ENCODE assay signal across 32 mouse cellular contexts in the genomic region with DNA sequence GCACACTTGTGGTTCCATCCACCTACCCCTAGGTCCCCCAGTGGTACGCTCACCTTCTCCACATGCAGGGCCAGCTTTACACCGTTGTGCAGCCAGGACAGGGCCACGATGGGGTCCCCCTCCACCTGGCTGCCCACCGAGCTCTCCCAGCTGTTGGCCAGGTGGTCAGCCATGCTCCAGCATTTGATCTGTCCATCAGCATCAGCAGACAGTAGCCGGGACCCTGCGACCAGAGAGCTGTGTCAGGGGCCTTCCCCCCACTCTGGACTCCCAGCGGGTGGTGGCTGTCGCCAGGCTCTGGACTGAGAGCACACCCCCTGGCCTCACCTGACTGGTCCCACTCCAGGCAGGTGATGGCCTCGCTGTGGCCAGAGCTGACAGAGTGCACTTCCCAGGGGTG. TPM values are rescaled to one million over a fixed set of nuclear protein-coding genes. Genes with fewer than 3 reads are reported as not detected.
DNase-seq lines count a peak whose midpoint lies in the region; ATAC-seq and TF ChIP-seq lines count a peak whose summit lies in the region.
"Had no signal": no experiment of that assay in that cellular context is flagged by ENCODE, and none has a peak within 500 bp of the region (broad histone marks: within the 10 kb centered on the region; RNA-seq: fewer than 3 reads in every experiment).

No protein-coding gene starts in this region.

- 92% methylated on average over 9 of the region's 9 CpGs for WGBS in embryonic facial prominence, embryonic 10.5 days
- WGBS in embryonic facial prominence, embryonic 12.5 days = 89% methylated on average over 9 of the region's 9 CpGs
- WGBS in midbrain, postnatal 0 days = 94% methylated on average over 9 of the region's 9 CpGs

- peaks cover 23% of the 10 kb centered on the region for H3K4me1 ChIP-seq in embryonic facial prominence, embryonic 10.5 days
- H3K4me1 ChIP-seq in embryonic facial prominence, embryonic 12.5 days = peaks cover 5% of the 10 kb centered on the region
- no peaks in the 10 kb centered on the region for H3K4me1 ChIP-seq in midbrain, postnatal 0 days (ENCODE audit: insufficient read depth, low read length)

- 0 out of 2 replicates have a peak overlapping the region, but pooled peaks have one; percentile 1 for H3K9ac ChIP-seq in embryonic facial prominence, embryonic 12.5 days
- H3K9ac ChIP-seq in midbrain, postnatal 0 days (replicated peaks; ENCODE audit: low read length, poor library complexity, severe bottlenecking) = no peak overlapping the region
- H3K9ac ChIP-seq: embryonic facial prominence, embryonic 13.5 days; forebrain, postnatal 0 days; heart, embryonic 12.5 days; heart, embryonic 15.5 days; hindbrain, embryonic 15.5 days had no signal

- H3K27me3 ChIP-seq in embryonic facial prominence, embryonic 10.5 days (replicated peaks; ENCODE audit: low read depth, poor library complexity, severe bottlenecking) = peaks cover 20% of the 10 kb centered on the region
- H3K27me3 ChIP-seq in embryonic facial prominence, embryonic 12.5 days = no peaks in the 10 kb centered on the region
- H3K27me3 ChIP-seq in midbrain, postnatal 0 days (ENCODE audit: insufficient read depth, low read length) = no peaks in the 10 kb centered on the region
- H3K27me3 ChIP-seq: embryonic facial prominence, embryonic 13.5 days; heart, embryonic 12.5 days; heart, embryonic 15.5 days; hindbrain, embryonic 15.5 days had no signal

- H3K36me3 ChIP-seq in embryonic facial prominence, embryonic 10.5 days (replicated peaks) = peaks cover 71% of the 10 kb centered on the region
- peaks cover 59% of the 10 kb centered on the region for H3K36me3 ChIP-seq in embryonic facial prominence, embryonic 12.5 days
- H3K36me3 ChIP-seq in midbrain, postnatal 0 days (ENCODE audit: insufficient read depth, low read length) = peaks cover 30% of the 10 kb centered on the region

- H3K9me3 ChIP-seq in embryonic facial prominence, embryonic 10.5 days = no peaks in the 10 kb centered on the region
- H3K9me3 ChIP-seq in embryonic facial prominence, embryonic 12.5 days = no peaks in the 10 kb centered on the region
- no peaks in the 10 kb centered on the region for H3K9me3 ChIP-seq in midbrain, postnatal 0 days (ENCODE audit: low read length)
- H3K9me3 ChIP-seq: embryonic facial prominence, embryonic 13.5 days; heart, embryonic 12.5 days; heart, embryonic 15.5 days; hindbrain, embryonic 15.5 days had no signal

- intact Hi-C loops in gastrocnemius, adult 2 months (cut with DNase I) = no loop called here

- H3K27ac ChIP-seq in gastrocnemius, adult 2 months = no peak overlapping the region
- H3K27ac ChIP-seq in embryonic facial prominence, embryonic 10.5 days (replicated peaks) = no peak overlapping the region
- no peak overlapping the region for H3K27ac ChIP-seq in embryonic facial prominence, embryonic 12.5 days
- H3K27ac ChIP-seq in midbrain, postnatal 0 days (ENCODE audit: low read depth, low read length) = no peak overlapping the region
- H3K27ac ChIP-seq: embryonic facial prominence, embryonic 13.5 days; heart, embryonic 15.5 days; hindbrain, embryonic 15.5 days had no signal

- H3K4me3 ChIP-seq in gastrocnemius, adult 2 months = no peak overlapping the region
- peak overlapping the region; percentile 78; the same call in 1 of the 2 replicates for H3K4me3 ChIP-seq in embryonic facial prominence, embryonic 10.5 days
- no peak overlapping the region for H3K4me3 ChIP-seq in embryonic facial prominence, embryonic 12.5 days
- H3K4me3 ChIP-seq in midbrain, postnatal 0 days (ENCODE audit: low read depth, low read length) = no peak overlapping the region
- H3K4me3 ChIP-seq: embryonic facial prominence, embryonic 13.5 days; erythroblast, embryonic 14.5 days; heart, embryonic 12.5 days; heart, embryonic 15.5 days; hindbrain, embryonic 10.5 days; hindbrain, embryonic 15.5 days had no signal

- ATAC-seq in embryonic facial prominence, embryonic 12.5 days (ENCODE audit: insufficient number of reproducible peaks, insufficient read depth, low FRiP score, low TSS enrichment) = no peak
- no peak for ATAC-seq in midbrain, postnatal 0 days (ENCODE audit: low FRiP score)
- ATAC-seq: CD4-positive, CD25-positive, alpha-beta regulatory T cell, adult 4 months; forebrain, embryonic 14.5 days; forebrain, postnatal 0 days; intestine, postnatal 0 days had no signal

- no peak for TF ChIP-seq CTCF in gastrocnemius, adult 2 months (IDR thresholded peaks at IDR 0.05)
- TF ChIP-seq CTCF in midbrain, postnatal 0 days (IDR thresholded peaks at IDR 0.05) = no peak

- H3K4me2 ChIP-seq in embryonic facial prominence, embryonic 12.5 days (replicated peaks) = no peak overlapping the region
- no peak overlapping the region for H3K4me2 ChIP-seq in midbrain, postnatal 0 days (ENCODE audit: low read depth, low read length, poor library complexity, severe bottlenecking)
- H3K4me2 ChIP-seq: embryonic facial prominence, embryonic 13.5 days; heart, embryonic 12.5 days; heart, embryonic 15.5 days; hindbrain, embryonic 15.5 days had no signal

- peak; percentile 61 for DNase-seq in cerebellum, adult 9-10 months
- no peak for DNase-seq in cerebellum, postnatal 36 days
- DNase-seq in gastrocnemius, postnatal 25 days = peak; percentile 7
- DNase-seq in gastrocnemius, adult 2 months = no peak
- DNase-seq in embryonic facial prominence, embryonic 10.5 days (ENCODE audit: low spot score) = no peak
- no peak for DNase-seq in midbrain, postnatal 0 days (ENCODE audit: low spot score)
- DNase-seq in adrenal gland, postnatal 36 days = no peak
- DNase-seq: adrenal gland, adult 8-10 months; cerebellum, adult 8-10 months; forebrain, postnatal 0 days; gastrocnemius, postnatal 36 days; heart, postnatal 10 days; heart, postnatal 36 days; kidney, adult 2 months had no signal

RNA-seq across cellular contexts. Expression of gene Med16, which starts 2.0 kb away (rescaled TPM):
- 10 to 100 TPM; 29.2 to 34.4 TPM for total RNA-seq in gastrocnemius, postnatal 25 days (2021)
- 10 to 100 TPM; 32.6 to 37.2 TPM for total RNA-seq in gastrocnemius, adult 2 months (2021)
- polyA plus RNA-seq in embryonic facial prominence, embryonic 10.5 days (2016; fragmentation: Nextera tagmentation; extraction: Ambion mirVana) = 63.6 and 68.1 TPM in 2 replicates
- polyA plus RNA-seq in embryonic facial prominence, embryonic 12.5 days (2016; fragmentation: Nextera tagmentation; extraction: Ambion mirVana) = 60.4 and 60.9 TPM in 2 replicates
- 75.9 and 79.6 TPM in 2 replicates for total RNA-seq in midbrain, postnatal 0 days (2014; rRNA removed)
- polyA plus RNA-seq in midbrain, postnatal 0 days (2015; fragmentation: Nextera tagmentation; extraction: Ambion mirVana) = 54.9 and 55.3 TPM in 2 replicates
- total RNA-seq in adrenal gland, postnatal 36 days (2021) = 10 to 100 TPM; 39.7 to 50.6 TPM

RNA-seq across cellular contexts. Expression of gene Gm26602, which starts 3.9 kb away (rescaled TPM):
- total RNA-seq in gastrocnemius, postnatal 25 days (2021) = not detected
- not detected for total RNA-seq in gastrocnemius, adult 2 months (2021)
- polyA plus RNA-seq in embryonic facial prominence, embryonic 10.5 days (2016; fragmentation: Nextera tagmentation; extraction: Ambion mirVana) = 3.4 TPM in 1 of 2 replicates, not detected in the other
- 5.0 and 18.8 TPM in 2 replicates for polyA plus RNA-seq in embryonic facial prominence, embryonic 12.5 days (2016; fragmentation: Nextera tagmentation; extraction: Ambion mirVana)
- not detected in 2 replicates for total RNA-seq in midbrain, postnatal 0 days (2014; rRNA removed)
- polyA plus RNA-seq in midbrain, postnatal 0 days (2015; fragmentation: Nextera tagmentation; extraction: Ambion mirVana) = 7.4 and 17.3 TPM in 2 replicates
- total RNA-seq in adrenal gland, postnatal 36 days (2021) = not detected
- total RNA-seq: adrenal gland, adult 8-10 months; adrenal gland, postnatal 4 days; forebrain, postnatal 0 days; gastrocnemius, adult 8-10 months; gastrocnemius, postnatal 36 days; heart, postnatal 10 days; heart, postnatal 36 days had no signal
- polyA plus RNA-seq: C2C12; CD4-positive, CD25-positive, alpha-beta regulatory T cell, adult 4 months; frontal cortex, adult 2 months; intestine, embryonic 14.5 days; kidney, adult 2 months had no signal

RNA-seq across cellular contexts. Expression of gene Kiss1r, which starts 10.1 kb away (rescaled TPM):
- under 1 TPM; 0.18 to 0.29 TPM for total RNA-seq in gastrocnemius, postnatal 25 days (2021)
- under 1 TPM; 0.17 to 0.23 TPM for total RNA-seq in gastrocnemius, adult 2 months (2021)
- 0.33 and 0.37 TPM in 2 replicates for polyA plus RNA-seq in embryonic facial prominence, embryonic 10.5 days (2016; fragmentation: Nextera tagmentation; extraction: Ambion mirVana)
- 0.85 and 1.4 TPM in 2 replicates for polyA plus RNA-seq in embryonic facial prominence, embryonic 12.5 days (2016; fragmentation: Nextera tagmentation; extraction: Ambion mirVana)
- 6.1 and 9.6 TPM in 2 replicates for total RNA-seq in midbrain, postnatal 0 days (2014; rRNA removed)
- polyA plus RNA-seq in midbrain, postnatal 0 days (2015; fragmentation: Nextera tagmentation; extraction: Ambion mirVana) = 4.4 and 5.5 TPM in 2 replicates
- 1 to 10 TPM; 1.2 to 1.3 TPM for total RNA-seq in adrenal gland, postnatal 36 days (2021)
- total RNA-seq: granulocyte monocyte progenitor cell, adult 5-6 weeks had no signal

RNA-seq across cellular contexts. Expression of gene R3hdm4, which starts 14.3 kb away (rescaled TPM):
- 100 to 1,000 TPM; 103 to 113 TPM for total RNA-seq in gastrocnemius, postnatal 25 days (2021)
- total RNA-seq in gastrocnemius, adult 2 months (2021) = 100 to 1,000 TPM; 107 to 121 TPM
- 125 and 136 TPM in 2 replicates for polyA plus RNA-seq in embryonic facial prominence, embryonic 10.5 days (2016; fragmentation: Nextera tagmentation; extraction: Ambion mirVana)
- 159 and 166 TPM in 2 replicates for polyA plus RNA-seq in embryonic facial prominence, embryonic 12.5 days (2016; fragmentation: Nextera tagmentation; extraction: Ambion mirVana)
- total RNA-seq in midbrain, postnatal 0 days (2014; rRNA removed) = 108 and 118 TPM in 2 replicates
- 301 and 323 TPM in 2 replicates for polyA plus RNA-seq in midbrain, postnatal 0 days (2015; fragmentation: Nextera tagmentation; extraction: Ambion mirVana)
- 100 to 1,000 TPM; 104 to 118 TPM for total RNA-seq in adrenal gland, postnatal 36 days (2021)

RNA-seq across cellular contexts. Expression of gene Cfd, which starts 16.1 kb away (rescaled TPM):
- 100 to 1,000 TPM in 1 of 2 experiments, 10 to 100 TPM in 1; 12.5 to 381 TPM for total RNA-seq in gastrocnemius, postnatal 25 days (2021)
- total RNA-seq in gastrocnemius, adult 2 months (2021) = 10 to 100 TPM; 12.9 to 77.1 TPM
- polyA plus RNA-seq in embryonic facial prominence, embryonic 10.5 days (2016; fragmentation: Nextera tagmentation; extraction: Ambion mirVana) = not detected in 2 replicates
- polyA plus RNA-seq in embryonic facial prominence, embryonic 12.5 days (2016; fragmentation: Nextera tagmentation; extraction: Ambion mirVana) = not detected in 2 replicates
- total RNA-seq in midbrain, postnatal 0 days (2014; rRNA removed) = not detected in 2 replicates
- not detected in 2 replicates for polyA plus RNA-seq in midbrain, postnatal 0 days (2015; fragmentation: Nextera tagmentation; extraction: Ambion mirVana)
- total RNA-seq in adrenal gland, postnatal 36 days (2021) = 1,000 to 10,000 TPM; 1,484 to 1,596 TPM
- total RNA-seq: forebrain, postnatal 0 days; MEL had no signal
- polyA plus RNA-seq: C2C12; CD4-positive, CD25-positive, alpha-beta regulatory T cell, adult 4 months; embryonic facial prominence, embryonic 13.5 days; erythroblast, embryonic 14.5 days; forebrain, embryonic 14.5 days; forebrain, postnatal 0 days; heart, embryonic 12.5 days; heart, embryonic 15.5 days; hindbrain, embryonic 10.5 days; hindbrain, embryonic 15.5 days; intestine, embryonic 14.5 days; intestine, postnatal 0 days; kidney, embryonic 14.5 days had no signal

Comparison
In these comparisons a context has a peak if more than half of its experiments do, and no peak if none do; other contexts are left out.
1. DNase-seq: peak in cerebellum, adult 9-10 months (single experiment) and gastrocnemius, postnatal 25 days (single experiment); none in cerebellum, postnatal 36 days (0 of 2), gastrocnemius, adult 2 months (single experiment), embryonic facial prominence, embryonic 10.5 days (single experiment), midbrain, postnatal 0 days (single experiment) and adrenal gland, postnatal 36 days (0 of 2).